Mouse (Mus musculus): ENCODE results near the gene Nhsl1. TPM values are rescaled to one million over a fixed set of nuclear protein-coding genes. Genes with fewer than 3 reads are reported as not detected.

The Nhsl1 gene
- polyA plus RNA-seq, 1 experiment from 2014 or later, result 0.78 TPM

- no peaks in the 10 kb centered on the region for H3K27me3 ChIP-seq (ENCODE audit: control insufficient read depth, insufficient read depth, low read depth, low read length)
- H3K9me3 ChIP-seq (replicated peaks; ENCODE audit: control insufficient read depth, low read length), result no peaks in the 10 kb centered on the region
- H3K9ac ChIP-seq (ENCODE audit: low read depth, low read length), result no peak overlapping the region
- 60% methylated on average over 5 of the region's 5 CpGs for WGBS (ENCODE audit: insufficient replicate concordance)
- H3K4me2 ChIP-seq (ENCODE audit: low read depth, low read length), result no peak overlapping the region
- no peaks in the 10 kb centered on the region for H3K36me3 ChIP-seq (ENCODE audit: control insufficient read depth, insufficient read depth)
- no peak for ATAC-seq (ENCODE audit: low read depth)
- H3K4me3 ChIP-seq (ENCODE audit: low read depth, low read length), result no peak overlapping the region
- no peak overlapping the region for H3K27ac ChIP-seq (ENCODE audit: low read length)
- no peaks in the 10 kb centered on the region for H3K4me1 ChIP-seq (ENCODE audit: control insufficient read depth, low read depth, low read length)
Measured at GRCm38 (mm10) chr10:18337725-18338124, 18.9 kb downstream of the Nhsl1 start.

DNA sequence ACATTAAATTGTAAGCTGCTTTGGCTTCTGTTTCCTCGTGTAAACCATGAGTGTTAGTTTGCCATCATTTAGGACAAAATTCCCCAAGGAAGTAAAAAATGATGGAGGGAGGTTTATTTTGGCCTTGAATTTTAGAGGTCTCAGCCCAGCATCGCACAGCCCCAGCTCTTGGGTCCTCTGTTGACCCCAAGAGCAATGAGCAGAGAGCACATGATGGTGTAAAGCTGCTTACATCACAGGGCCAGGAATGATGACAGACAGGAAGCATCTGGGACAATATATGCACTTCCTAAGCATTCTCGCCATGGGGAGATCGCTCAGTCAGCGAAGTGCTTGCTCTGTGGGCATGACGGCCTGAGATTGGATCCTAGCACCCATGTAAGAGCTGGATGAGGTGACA is 20.6 kb downstream of the Nhsl1 start:
- Histone ChIP-seq H3K4me3 (ENCODE audit: low read depth, low read length) (no peak overlapping the region), H3K9me3 (replicated peaks; ENCODE audit: control insufficient read depth, low read length) (no peaks in the 10 kb centered on the region), H3K9ac (ENCODE audit: low read depth, low read length) (no peak overlapping the region), H3K27ac (ENCODE audit: low read length) (no peak overlapping the region), H3K36me3 (ENCODE audit: control insufficient read depth, insufficient read depth) (no peaks in the 10 kb centered on the region), H3K4me1 (ENCODE audit: control insufficient read depth, low read depth, low read length) (no peaks in the 10 kb centered on the region), H3K27me3 (ENCODE audit: control insufficient read depth, insufficient read depth, low read depth, low read length) (no peaks in the 10 kb centered on the region), H3K4me2 (ENCODE audit: low read depth, low read length) (no peak overlapping the region)
- WGBS (ENCODE audit: insufficient replicate concordance), result 64% methylated on average over 6 of the region's 6 CpGs
- ATAC-seq (ENCODE audit: low read depth), result no peak

DNA sequence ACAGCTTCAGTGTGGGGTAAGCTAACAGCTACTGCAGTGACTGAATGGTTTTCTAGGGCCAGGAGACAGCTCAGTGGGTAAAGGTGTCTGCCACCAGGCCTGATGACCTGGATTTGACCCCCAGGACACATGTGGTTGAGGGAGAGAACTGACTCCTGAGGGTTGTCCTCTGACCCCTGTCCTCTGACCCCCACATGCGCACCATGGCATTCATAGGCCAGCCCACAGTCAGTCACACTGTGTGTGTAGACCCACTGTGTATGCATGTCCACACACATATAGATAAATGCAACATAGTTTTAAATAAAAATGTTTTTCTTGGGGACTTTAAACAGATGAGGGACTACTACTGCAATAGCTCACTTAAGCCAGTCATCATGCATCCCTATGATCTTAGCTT is 22.1 kb downstream of the Nhsl1 start:
- no peaks in the 10 kb centered on the region for H3K27me3 ChIP-seq (ENCODE audit: control insufficient read depth, insufficient read depth, low read depth, low read length)
- H3K4me3 ChIP-seq (ENCODE audit: low read depth, low read length), result no peak overlapping the region
- no peak overlapping the region for H3K4me2 ChIP-seq (ENCODE audit: low read depth, low read length)
- H3K9me3 ChIP-seq (replicated peaks; ENCODE audit: control insufficient read depth, low read length), result no peaks in the 10 kb centered on the region
- H3K4me1 ChIP-seq (ENCODE audit: control insufficient read depth, low read depth, low read length), result no peaks in the 10 kb centered on the region
- no peaks in the 10 kb centered on the region for H3K36me3 ChIP-seq (ENCODE audit: control insufficient read depth, insufficient read depth)
- ATAC-seq (ENCODE audit: low read depth), result no peak
- 67% methylated on average over 1 of the region's 1 CpGs for WGBS (ENCODE audit: insufficient replicate concordance)
- H3K27ac ChIP-seq (ENCODE audit: low read length), result no peak overlapping the region
- no peak overlapping the region for H3K9ac ChIP-seq (ENCODE audit: low read depth, low read length)

DNA sequence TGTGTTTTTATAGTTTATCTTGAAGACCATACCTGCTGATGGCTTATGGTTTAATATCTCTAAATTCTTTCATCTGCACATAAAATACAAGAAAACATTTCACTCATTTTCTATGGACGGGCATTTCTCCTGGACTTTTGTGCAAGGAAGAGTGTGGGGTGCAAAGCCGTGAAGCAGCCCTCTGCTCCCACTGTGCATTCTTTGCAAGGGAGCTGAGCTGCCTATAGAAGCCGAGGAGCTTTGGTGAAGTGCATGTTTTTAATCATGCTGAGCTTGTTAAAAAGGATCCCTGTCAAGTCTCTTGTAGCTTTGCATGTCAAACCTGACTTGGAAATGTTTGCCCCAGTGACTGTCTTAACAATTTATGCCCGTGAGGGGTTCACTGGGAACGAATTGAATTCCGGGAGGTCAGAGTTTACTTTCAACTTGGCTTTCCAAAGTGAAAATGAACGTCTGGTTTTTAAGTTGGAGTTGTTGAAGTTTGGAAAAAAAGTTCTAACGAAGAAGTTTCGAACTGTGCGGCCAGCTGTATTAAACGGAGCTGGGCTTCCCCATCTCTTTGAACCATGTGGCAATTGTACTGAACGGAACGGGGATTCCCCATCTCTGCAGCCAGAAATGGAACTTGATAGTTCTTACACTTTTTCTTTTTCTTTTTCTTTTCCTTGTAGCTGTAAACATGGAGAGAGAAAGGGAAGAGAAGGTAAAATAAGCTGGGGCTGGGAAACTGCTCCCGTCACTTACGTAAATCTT is 22.8 kb downstream of the Nhsl1 start:
- Histone ChIP-seq H3K9me3 (replicated peaks; ENCODE audit: control insufficient read depth, low read length) (no peaks in the 10 kb centered on the region), H3K9ac (ENCODE audit: low read depth, low read length) (no peak overlapping the region), H3K27ac (ENCODE audit: low read length) (no peak overlapping the region), H3K4me1 (ENCODE audit: control insufficient read depth, low read depth, low read length) (no peaks in the 10 kb centered on the region), H3K27me3 (ENCODE audit: control insufficient read depth, insufficient read depth, low read depth, low read length) (no peaks in the 10 kb centered on the region), H3K4me3 (ENCODE audit: low read depth, low read length) (no peak overlapping the region), H3K4me2 (ENCODE audit: low read depth, low read length) (no peak overlapping the region), H3K36me3 (ENCODE audit: control insufficient read depth, insufficient read depth) (no peaks in the 10 kb centered on the region)
- WGBS (ENCODE audit: insufficient replicate concordance), result 63% methylated on average over 15 of the region's 15 CpGs
- no peak for ATAC-seq (ENCODE audit: low read depth)

- H3K9me3 ChIP-seq (replicated peaks; ENCODE audit: control insufficient read depth, low read length), result no peaks in the 10 kb centered on the region
- H3K27me3 ChIP-seq (ENCODE audit: control insufficient read depth, insufficient read depth, low read depth, low read length), result no peaks in the 10 kb centered on the region
- H3K27ac ChIP-seq (ENCODE audit: low read length), result no peak overlapping the region
- no peaks in the 10 kb centered on the region for H3K36me3 ChIP-seq (ENCODE audit: control insufficient read depth, insufficient read depth)
- H3K4me1 ChIP-seq (ENCODE audit: control insufficient read depth, low read depth, low read length), result no peaks in the 10 kb centered on the region
- no peak overlapping the region for H3K4me2 ChIP-seq (ENCODE audit: low read depth, low read length)
- WGBS (ENCODE audit: insufficient replicate concordance), result 79% methylated on average over 15 of the region's 15 CpGs
- no peak for ATAC-seq (ENCODE audit: low read depth)
- no peak overlapping the region for H3K9ac ChIP-seq (ENCODE audit: low read depth, low read length)
- no peak overlapping the region for H3K4me3 ChIP-seq (ENCODE audit: low read depth, low read length)
Measured at GRCm38 (mm10) chr10:18347231-18347630, 28.4 kb downstream of the Nhsl1 start.

GRCm38 (mm10) chr10:18350781-18351180 is 32.0 kb downstream of the Nhsl1 start:
- 52% methylated on average over 4 of the region's 4 CpGs for WGBS (ENCODE audit: insufficient replicate concordance)
- no peak overlapping the region for H3K4me2 ChIP-seq (ENCODE audit: low read depth, low read length)
- no peaks in the 10 kb centered on the region for H3K27me3 ChIP-seq (ENCODE audit: control insufficient read depth, insufficient read depth, low read depth, low read length)
- H3K36me3 ChIP-seq (ENCODE audit: control insufficient read depth, insufficient read depth), result no peaks in the 10 kb centered on the region
- no peaks in the 10 kb centered on the region for H3K4me1 ChIP-seq (ENCODE audit: control insufficient read depth, low read depth, low read length)
- H3K9me3 ChIP-seq (replicated peaks; ENCODE audit: control insufficient read depth, low read length), result no peaks in the 10 kb centered on the region
- H3K27ac ChIP-seq (ENCODE audit: low read length), result no peak overlapping the region
- no peak overlapping the region for H3K9ac ChIP-seq (ENCODE audit: low read depth, low read length)
- no peak for ATAC-seq (ENCODE audit: low read depth)
- H3K4me3 ChIP-seq (ENCODE audit: low read depth, low read length), result no peak overlapping the region

GRCm38 (mm10) chr10:18352937-18353336 is 34.2 kb downstream of the Nhsl1 start:
- no peaks in the 10 kb centered on the region for H3K9me3 ChIP-seq (replicated peaks; ENCODE audit: control insufficient read depth, low read length)
- no peaks in the 10 kb centered on the region for H3K4me1 ChIP-seq (ENCODE audit: control insufficient read depth, low read depth, low read length)
- H3K4me2 ChIP-seq (ENCODE audit: low read depth, low read length), result no peak overlapping the region
- 60% methylated on average over 5 of the region's 5 CpGs for WGBS (ENCODE audit: insufficient replicate concordance)
- H3K27me3 ChIP-seq (ENCODE audit: control insufficient read depth, insufficient read depth, low read depth, low read length), result no peaks in the 10 kb centered on the region
- H3K9ac ChIP-seq (ENCODE audit: low read depth, low read length), result no peak overlapping the region
- no peaks in the 10 kb centered on the region for H3K36me3 ChIP-seq (ENCODE audit: control insufficient read depth, insufficient read depth)
- H3K4me3 ChIP-seq (ENCODE audit: low read depth, low read length), result no peak overlapping the region
- no peak for ATAC-seq (ENCODE audit: low read depth)
- H3K27ac ChIP-seq (ENCODE audit: low read length), result no peak overlapping the region

GRCm38 (mm10) chr10:18354103-18354502 is 35.3 kb downstream of the Nhsl1 start:
- no peaks in the 10 kb centered on the region for H3K27me3 ChIP-seq (ENCODE audit: control insufficient read depth, insufficient read depth, low read depth, low read length)
- H3K36me3 ChIP-seq (ENCODE audit: control insufficient read depth, insufficient read depth), result no peaks in the 10 kb centered on the region
- no peak overlapping the region for H3K4me2 ChIP-seq (ENCODE audit: low read depth, low read length)
- no peak for ATAC-seq (ENCODE audit: low read depth)
- H3K9me3 ChIP-seq (replicated peaks; ENCODE audit: control insufficient read depth, low read length), result no peaks in the 10 kb centered on the region
- no peak overlapping the region for H3K4me3 ChIP-seq (ENCODE audit: low read depth, low read length)
- H3K4me1 ChIP-seq (ENCODE audit: control insufficient read depth, low read depth, low read length), result no peaks in the 10 kb centered on the region
- H3K9ac ChIP-seq (ENCODE audit: low read depth, low read length), result no peak overlapping the region
- WGBS (ENCODE audit: insufficient replicate concordance), result 70% methylated on average over 8 of the region's 8 CpGs
- H3K27ac ChIP-seq (ENCODE audit: low read length), result no peak overlapping the region

- Histone ChIP-seq H3K9ac (ENCODE audit: low read depth, low read length) (no peak overlapping the region), H3K4me2 (ENCODE audit: low read depth, low read length) (no peak overlapping the region), H3K9me3 (replicated peaks; ENCODE audit: control insufficient read depth, low read length) (no peaks in the 10 kb centered on the region), H3K36me3 (ENCODE audit: control insufficient read depth, insufficient read depth) (no peaks in the 10 kb centered on the region), H3K4me3 (ENCODE audit: low read depth, low read length) (no peak overlapping the region), H3K27me3 (ENCODE audit: control insufficient read depth, insufficient read depth, low read depth, low read length) (no peaks in the 10 kb centered on the region), H3K27ac (ENCODE audit: low read length) (no peak overlapping the region), H3K4me1 (ENCODE audit: control insufficient read depth, low read depth, low read length) (no peaks in the 10 kb centered on the region)
- ATAC-seq (ENCODE audit: low read depth), result no peak
- WGBS (ENCODE audit: insufficient replicate concordance), result 67% methylated on average over 6 of the region's 6 CpGs
Measured at GRCm38 (mm10) chr10:18356461-18356860, 37.7 kb downstream of the Nhsl1 start.

All from liver, embryonic 16.5 days (tissue).